Mouse (Mus musculus) bone marrow macrophage, adult 2 months (primary cell): ENCODE results near the gene Grid1. TPM values are rescaled to one million over a fixed set of nuclear protein-coding genes. Genes with fewer than 3 reads are reported as not detected.

Experiments
- H3K27ac ChIP-seq: 2 replicates; pipeline ENCODE4 v1.5.1; 2012; ENCODE audit warnings: low read depth, low read length; ENCODE audit not compliant: insufficient read depth
- H3K4me1 ChIP-seq: 2 replicates; pipeline ENCODE4 v1.6.1; 2012; ENCODE audit warnings: low read length; ENCODE audit not compliant: control insufficient read depth, insufficient read depth
- H3K4me3 ChIP-seq: 2 replicates; pipeline ENCODE4 v1.5.1; 2012; ENCODE audit warnings: mild to moderate bottlenecking, low read length, moderate library complexity; ENCODE audit not compliant: insufficient read depth
- CTCF ChIP-seq: IDR thresholded peaks from 2 replicates; pipeline ENCODE4 v1.5.1; 2012; ENCODE audit warnings: low read depth, mild to moderate bottlenecking, low read length, moderate library complexity
- POLR2A ChIP-seq: IDR thresholded peaks from 2 replicates; pipeline ENCODE4 v1.6.1; 2012; ENCODE audit warnings: mild to moderate bottlenecking, low read depth, low read length, borderline replicate concordance
- polyA plus RNA-seq: library from polyadenylated mRNA; stranded (reverse); fragments of >200 nt; gene quantifications from 2 replicates; pipeline ENCODE4 v1.2.4, GENCODE M21; 2012; ENCODE audit not compliant: missing spikeins, insufficient read depth, insufficient read length

The Grid1 gene
- polyA plus RNA-seq, 1 experiment: not detected

DNA sequence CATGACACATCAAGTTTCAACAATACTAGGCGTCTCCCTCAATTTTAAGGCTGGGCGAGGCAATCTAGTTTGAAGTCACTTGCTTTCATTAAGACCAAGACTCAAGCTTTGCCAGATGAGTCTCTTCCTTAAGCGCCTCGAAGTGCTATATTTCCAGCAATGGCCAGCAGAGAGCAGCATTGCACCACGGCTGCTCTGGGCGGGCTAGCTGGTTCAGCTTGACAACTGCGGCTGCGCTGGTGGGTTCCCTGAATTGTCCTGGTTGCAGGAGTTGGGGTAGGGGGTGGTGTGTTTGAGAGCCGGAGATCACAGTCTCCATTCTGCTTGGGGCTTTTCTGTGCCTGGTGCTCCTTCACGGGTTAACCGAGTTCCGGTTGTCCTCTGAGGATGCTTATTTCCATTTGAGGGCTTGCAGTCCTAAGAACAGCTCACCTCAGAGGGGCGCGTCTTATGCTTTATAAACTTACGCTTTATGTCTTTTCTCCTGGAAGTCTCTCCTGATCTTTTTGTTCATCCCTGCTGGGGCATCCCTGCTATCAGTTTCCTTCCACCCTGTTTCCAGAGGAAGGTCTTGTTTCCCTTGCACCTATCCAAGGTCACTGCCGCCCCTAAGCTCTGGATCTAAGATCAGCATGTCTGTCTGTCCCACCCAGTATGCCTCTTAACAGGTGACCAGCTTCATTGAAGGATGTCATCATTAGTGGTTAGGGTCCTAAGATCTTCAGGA is 9.0 kb upstream of the Grid1 start:
- H3K27ac ChIP-seq: no peak overlapping the region
- no peak overlapping the region for H3K4me3 ChIP-seq
- H3K4me1 ChIP-seq: no peaks in the 10 kb centered on the region
- TF ChIP-seq POLR2A (no peak), CTCF (peak; percentile 69)

DNA sequence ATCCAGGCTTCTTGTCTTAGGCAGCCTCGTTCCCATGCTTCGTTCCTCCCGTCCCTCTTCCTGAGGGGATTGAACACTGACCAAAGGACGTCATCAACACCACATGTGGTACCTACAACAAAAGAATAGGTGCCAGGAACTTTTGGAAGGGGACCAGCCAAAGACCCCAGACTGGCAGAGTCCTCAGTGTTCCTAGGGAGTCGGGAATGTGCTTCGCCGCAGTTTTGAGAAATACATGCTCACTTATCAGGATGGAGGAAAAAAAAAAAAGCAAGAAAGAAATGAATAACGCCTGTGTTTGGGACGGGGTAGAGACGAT is 8.5 kb upstream of the Grid1 start:
- no peak overlapping the region for H3K4me3 ChIP-seq
- TF ChIP-seq CTCF (no peak), POLR2A (no peak)
- H3K4me1 ChIP-seq: no peaks in the 10 kb centered on the region
- H3K27ac ChIP-seq: no peak overlapping the region

DNA sequence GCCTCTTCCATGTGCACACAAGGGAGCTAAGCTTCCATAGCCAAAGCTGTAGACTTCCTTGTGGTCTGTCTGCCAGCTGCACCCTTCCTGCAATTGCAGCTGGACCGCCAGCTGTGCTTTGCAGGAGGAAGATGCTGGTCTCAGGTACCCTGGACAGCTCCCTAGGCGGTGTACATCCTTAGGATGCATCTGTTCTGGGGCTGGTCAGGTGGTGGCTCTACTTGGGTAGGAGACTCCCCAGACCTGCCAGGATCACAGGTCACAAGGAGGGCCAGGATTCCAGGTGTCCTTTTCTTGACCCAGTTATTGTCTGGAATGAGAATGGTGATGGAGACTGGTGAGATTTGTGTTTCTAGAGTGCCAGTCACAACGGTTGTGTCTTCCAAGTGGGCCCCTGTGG is 3.6 kb upstream of the Grid1 start:
- TF ChIP-seq CTCF: no peak
- TF ChIP-seq POLR2A: no peak
- H3K4me1 ChIP-seq: peaks cover 2% of the 10 kb centered on the region
- H3K4me3 ChIP-seq: no peak overlapping the region
- no peak overlapping the region for H3K27ac ChIP-seq

DNA sequence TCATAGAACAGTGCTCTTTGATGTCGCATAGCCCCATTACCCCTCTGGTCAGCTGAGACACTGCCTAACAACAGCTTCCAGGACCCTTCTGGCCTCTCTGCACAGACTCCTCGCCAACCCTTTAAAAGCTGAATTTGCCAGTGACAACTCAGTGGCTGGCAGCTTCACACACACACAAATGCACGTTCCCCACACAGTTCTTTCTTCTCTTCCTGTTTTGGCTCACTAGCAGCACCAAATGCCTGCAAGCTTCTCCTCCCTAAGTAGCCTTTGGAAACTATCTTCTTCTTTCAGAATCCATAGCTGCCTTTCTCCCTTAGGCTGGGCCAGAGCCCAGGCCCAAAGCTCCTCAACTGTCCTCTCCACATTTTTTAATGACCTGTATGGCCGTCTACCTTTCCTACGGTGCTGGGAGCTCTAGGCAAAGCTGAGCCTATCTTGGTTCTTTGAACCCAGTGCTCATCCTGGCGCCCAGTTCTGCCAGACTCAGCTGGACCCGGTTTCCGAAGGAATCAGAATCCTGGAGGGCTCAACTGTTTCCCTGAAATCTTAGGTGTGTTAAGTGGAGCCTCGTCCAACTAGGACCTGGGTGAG is 1.4 kb upstream of the Grid1 start:
- Histone ChIP-seq H3K4me3 (no peak overlapping the region), H3K27ac (no peak overlapping the region), H3K4me1 (peaks cover 5% of the 10 kb centered on the region)
- no peak for TF ChIP-seq CTCF
- TF ChIP-seq POLR2A: no peak

DNA sequence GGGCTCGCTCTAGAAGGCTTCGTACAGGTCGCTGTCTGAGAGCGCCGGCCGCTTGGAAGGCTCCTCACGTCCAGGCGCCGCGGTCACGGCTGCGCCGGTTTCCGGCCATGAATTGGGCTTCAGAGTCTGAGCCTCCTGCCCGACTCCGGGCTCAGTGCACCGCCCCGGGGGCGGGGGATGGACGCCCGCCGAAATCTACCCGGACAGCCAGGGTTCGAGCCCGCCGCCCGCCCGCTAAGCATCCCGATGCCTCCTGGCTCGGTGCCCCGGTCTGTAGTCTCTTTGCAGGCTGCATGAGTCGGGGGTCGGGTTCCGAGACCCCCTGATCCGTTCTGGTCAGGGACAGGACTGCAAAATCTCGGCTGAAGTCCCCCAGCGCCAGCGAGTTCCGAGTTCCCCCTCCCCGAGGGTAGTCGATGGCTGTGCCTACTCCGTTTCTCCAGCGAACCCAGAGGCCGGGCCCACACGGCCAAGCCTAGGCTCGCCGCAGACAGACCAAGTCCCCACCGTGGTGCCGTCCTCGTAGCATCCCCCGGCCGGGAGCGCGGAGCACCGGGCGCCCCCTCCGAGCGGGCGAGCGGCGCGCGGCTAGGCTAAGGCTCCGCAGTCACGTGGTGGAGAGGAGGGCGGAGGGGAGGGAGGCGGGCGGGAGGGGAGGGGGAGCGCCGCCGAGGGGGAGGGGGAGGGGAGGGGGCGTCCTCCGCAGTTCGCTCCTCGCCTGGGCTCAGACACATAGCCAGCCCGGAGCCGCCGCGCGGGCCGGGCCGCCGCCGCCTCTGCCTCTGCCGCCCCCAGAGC is 588 bp upstream of the Grid1 start:
- H3K4me1 ChIP-seq: peaks cover 5% of the 10 kb centered on the region
- no peak for TF ChIP-seq POLR2A
- TF ChIP-seq CTCF: no peak
- no peak overlapping the region for H3K27ac ChIP-seq
- H3K4me3 ChIP-seq: no peak overlapping the region

DNA sequence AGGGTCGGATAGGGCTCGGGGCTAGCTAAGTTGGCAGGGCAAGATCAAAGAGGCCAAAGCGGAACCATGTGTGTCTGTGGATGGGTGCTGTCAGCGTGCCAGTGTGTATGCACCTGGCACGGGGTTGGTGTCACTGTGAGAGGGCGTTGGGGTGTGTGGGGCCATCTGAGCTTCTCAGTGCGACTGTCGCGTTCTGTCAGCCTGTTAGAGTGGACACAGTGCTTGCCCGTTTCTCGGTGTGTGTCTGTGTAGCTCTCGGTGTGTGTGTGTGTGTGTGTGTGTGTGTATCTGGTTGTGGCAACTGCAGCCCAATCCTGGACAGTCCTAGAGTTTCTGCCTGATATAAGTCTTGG is 721 bp downstream of the Grid1 start:
- H3K4me1 ChIP-seq: peaks cover 5% of the 10 kb centered on the region
- no peak overlapping the region for H3K27ac ChIP-seq
- no peak for TF ChIP-seq CTCF
- no peak for TF ChIP-seq POLR2A
- H3K4me3 ChIP-seq: peak overlapping the region; percentile 1; the same call in 1 of the 2 replicates

DNA sequence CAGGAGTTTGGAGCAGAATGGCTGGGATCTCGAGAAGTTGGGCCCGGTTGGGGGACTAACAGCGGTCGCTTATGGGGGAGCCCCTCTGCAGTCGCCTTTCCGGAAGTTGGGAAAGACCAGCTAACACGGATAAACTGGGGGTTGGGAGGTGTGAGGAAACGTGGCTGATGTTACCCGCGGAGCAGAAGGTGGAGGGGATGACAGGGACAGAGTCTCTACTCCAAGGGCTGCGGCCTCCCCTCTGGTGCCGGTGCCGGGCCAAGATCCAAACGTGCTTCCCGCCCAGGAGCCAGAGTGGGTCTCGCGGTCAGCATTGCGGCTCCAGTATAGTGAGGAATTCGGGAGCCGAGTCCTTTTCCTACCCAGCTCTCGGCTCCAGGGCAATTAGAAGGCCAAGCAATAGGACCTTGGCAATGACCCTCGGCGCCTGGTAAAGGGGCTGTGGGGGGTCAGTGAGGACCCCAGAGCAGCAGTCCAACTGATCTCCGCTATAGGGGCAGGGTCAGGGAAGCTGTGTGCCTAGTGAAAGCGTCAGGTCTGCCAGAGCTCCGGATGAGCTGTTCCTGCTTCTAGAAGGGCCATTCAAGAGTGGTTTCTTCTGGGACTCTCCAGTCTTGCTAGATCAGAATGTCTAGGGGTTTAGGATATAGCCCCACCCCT is 1.4 kb downstream of the Grid1 start:
- TF ChIP-seq CTCF (no peak), POLR2A (no peak)
- Histone ChIP-seq H3K27ac (no peak overlapping the region), H3K4me3 (peak overlapping the region; percentile 5), H3K4me1 (peaks cover 5% of the 10 kb centered on the region)

DNA sequence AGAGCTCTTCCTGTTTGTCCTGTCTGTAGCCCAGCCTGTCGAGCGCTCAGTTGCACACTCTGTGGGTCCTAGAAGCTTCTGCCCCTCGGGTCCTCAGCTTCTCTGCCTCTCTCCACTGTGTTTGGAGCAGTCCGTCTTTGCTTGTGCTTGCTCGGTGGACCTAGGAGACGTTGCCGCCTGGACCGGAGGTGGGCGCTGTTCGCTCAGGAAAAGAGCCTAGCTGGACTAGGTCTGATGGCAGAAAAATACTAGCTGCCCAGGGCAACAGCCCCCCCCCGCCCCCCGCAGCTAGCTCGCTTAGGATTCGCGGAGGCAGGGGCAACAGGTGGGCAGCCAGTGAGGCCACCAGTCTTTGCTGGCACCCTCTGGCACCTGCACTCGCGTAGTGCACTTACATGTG is 3.2 kb downstream of the Grid1 start:
- H3K27ac ChIP-seq: no peak overlapping the region
- H3K4me1 ChIP-seq: peaks cover 5% of the 10 kb centered on the region
- H3K4me3 ChIP-seq: no peak overlapping the region; the same call in 1 of the 2 replicates
- TF ChIP-seq CTCF (no peak), POLR2A (no peak)

DNA sequence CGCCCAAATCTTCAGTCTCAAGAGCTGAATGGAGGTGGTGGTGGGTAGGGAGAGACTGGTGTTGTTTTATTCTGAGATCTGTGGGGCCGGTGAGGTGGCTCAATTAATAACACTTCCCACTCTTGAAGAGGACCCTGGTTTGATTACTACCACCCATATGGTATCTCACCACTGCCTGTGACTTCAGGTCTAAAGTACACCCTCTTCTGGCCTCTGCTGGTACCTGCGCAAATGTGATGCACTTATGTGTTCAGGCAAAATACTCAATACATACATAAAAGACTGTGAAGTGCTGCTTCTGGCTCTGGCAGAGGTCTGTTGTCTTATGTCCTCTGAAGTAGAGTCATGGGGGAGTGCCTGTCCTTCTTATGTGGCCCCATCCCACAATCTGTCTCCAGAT is 4.3 kb downstream of the Grid1 start:
- Histone ChIP-seq H3K27ac (no peak overlapping the region), H3K4me1 (peaks cover 5% of the 10 kb centered on the region), H3K4me3 (no peak overlapping the region)
- TF ChIP-seq POLR2A: no peak
- TF ChIP-seq CTCF: no peak

DNA sequence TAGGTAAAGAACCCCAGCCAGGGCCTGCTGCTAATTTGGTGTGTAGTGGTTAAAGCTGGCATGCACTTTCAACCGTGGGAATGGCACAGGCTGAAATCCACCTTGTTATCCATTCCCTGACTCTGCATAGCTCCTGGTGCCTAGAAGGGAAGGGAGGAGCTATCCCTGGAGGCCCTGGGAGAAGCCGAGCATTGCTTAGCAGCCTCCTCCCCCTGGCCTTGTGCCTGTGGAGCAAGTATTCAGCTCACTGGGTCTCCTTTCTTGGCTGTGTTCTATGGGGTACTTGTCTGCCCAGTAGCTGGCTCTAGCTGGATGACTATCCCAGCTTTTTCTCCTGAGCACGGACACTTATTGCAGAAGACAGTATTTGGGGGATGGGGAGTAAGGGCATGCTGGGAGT is 6.0 kb downstream of the Grid1 start:
- no peak overlapping the region for H3K27ac ChIP-seq
- no peak for TF ChIP-seq CTCF
- no peak for TF ChIP-seq POLR2A
- peaks cover 5% of the 10 kb centered on the region for H3K4me1 ChIP-seq
- no peak overlapping the region for H3K4me3 ChIP-seq
